ENCODE assay signal across 20 mouse cellular contexts in genomic region chr15:99569123-99569522, GRCm38 (mm10).
A peak's percentile ranks its signal among the peaks of the same experiment; 100 is the strongest.
DNase-seq lines count a peak whose midpoint lies in the region.
"Had no signal": no experiment of that assay in that cellular context is flagged by ENCODE, and none has a peak within 500 bp of the region (broad histone marks: within the 10 kb centered on the region; RNA-seq: fewer than 3 reads in every experiment).

No protein-coding gene starts in this region.

- DNase-seq in frontal cortex, postnatal 36 days (ENCODE audit: low spot score in 2 of 2), result peak; percentile 23 to 37
- DNase-seq in frontal cortex, postnatal 25 days (ENCODE audit: low spot score in 2 of 2), result no peak
- peak; percentile 38 for DNase-seq in lung, postnatal 10 days
- no peak for DNase-seq in lung, postnatal 36 days
- DNase-seq in fibroblast of lung, adult 2 months (ENCODE audit: low read depth), result peak; percentile 74
- peak; percentile 27 for DNase-seq in right cerebral cortex, postnatal 25 days
- no peak for DNase-seq in layer of hippocampus, adult 9-11 months
- DNase-seq: adrenal gland, adult 2 months; adrenal gland, postnatal 36 days; B cell, adult 2 months; cerebellum, adult 2 months; embryo, embryonic 11 days; gastrocnemius, postnatal 10 days; heart, postnatal 14 days; kidney, adult 8-10 months; kidney, postnatal 4 days; layer of hippocampus, postnatal 36 days; liver, embryonic 13.5 days; lung, adult 2 months; thymus, postnatal 4 days had no signal

Comparison
In these comparisons a context has a peak if more than half of its experiments do, and no peak if none do; other contexts are left out.
1. DNase-seq: peak in frontal cortex, postnatal 36 days (2 of 2), lung, postnatal 10 days (single experiment), fibroblast of lung, adult 2 months (single experiment) and right cerebral cortex, postnatal 25 days (single experiment); none in frontal cortex, postnatal 25 days (0 of 2), lung, postnatal 36 days (single experiment) and layer of hippocampus, adult 9-11 months (single experiment).